Mouse (Mus musculus) midbrain, embryonic 16.5 days (tissue): ENCODE results near the gene Cdyl2. TPM values are rescaled to one million over a fixed set of nuclear protein-coding genes. Genes with fewer than 3 reads are reported as not detected.

ENCODE experiments used
- ATAC-seq: fragments of 200-750 bp; cut with Nextera tagmentation; 2 replicates; pipeline ENCODE4 v1.8.0; 2017; ENCODE audit warnings: moderate TSS enrichment
- H3K27ac ChIP-seq: fragments of 300-500 bp; sonication (generic); 2 replicates; pipeline ENCODE4 v1.5.1; 2014; ENCODE audit warnings: mild to moderate bottlenecking, low read length, mixed read lengths
- H3K27me3 ChIP-seq: fragments of 300-500 bp; sonication (generic); 2 replicates; pipeline ENCODE4 v1.6.1; 2014; ENCODE audit warnings: low read depth, low read length, mixed read lengths; ENCODE audit not compliant: control insufficient read depth, insufficient read depth
- H3K36me3 ChIP-seq: fragments of 300-500 bp; sonication (generic); 2 replicates; pipeline ENCODE4 v1.6.1; 2014; ENCODE audit warnings: mild to moderate bottlenecking, low read length, moderate library complexity, mixed read lengths; ENCODE audit not compliant: control insufficient read depth, insufficient read depth
- H3K4me1 ChIP-seq: fragments of 300-500 bp; sonication (generic); 2 replicates; pipeline ENCODE4 v1.6.1; 2014; ENCODE audit warnings: mild to moderate bottlenecking, low read length, mixed read lengths; ENCODE audit not compliant: control insufficient read depth, insufficient read depth
- H3K4me2 ChIP-seq: fragments of 300-500 bp; sonication (generic); 2 replicates; pipeline ENCODE4 v1.6.1; 2014; ENCODE audit warnings: mild to moderate bottlenecking, low read length, mixed read lengths
- H3K4me3 ChIP-seq: fragments of 300-500 bp; sonication (generic); 2 replicates; pipeline ENCODE4 v1.5.1; 2014; ENCODE audit warnings: low read depth, mild to moderate bottlenecking, low read length, moderate library complexity, mixed read lengths
- H3K9ac ChIP-seq: fragments of 300-500 bp; sonication (generic); 2 replicates; pipeline ENCODE4 v1.6.1; 2014; ENCODE audit warnings: low read depth, low read length, mixed read lengths
- H3K9me3 ChIP-seq: fragments of 300-500 bp; sonication (generic); replicated peaks from 2 replicates; pipeline ENCODE4 v1.6.1; 2014; ENCODE audit warnings: mild to moderate bottlenecking, low read length, mixed read lengths; ENCODE audit not compliant: control insufficient read depth, poor library complexity, severe bottlenecking
- WGBS: fragments of 180-500 bp; shearing (Covaris S2); extraction: QIAGEN DNeasy Blood & Tissue Kit; methylation state at CpG from one replicate; pipeline ENCODE4 v1.1.7; 2014; 5-methylcytosine and 5-hydroxymethylcytosine counted together
- polyA plus RNA-seq: library from polyadenylated mRNA; unstranded; fragments of >200 nt; fragmentation: Nextera tagmentation; extraction: Ambion mirVana; gene quantifications from 2 replicates; pipeline ENCODE4 v1.2.1, GENCODE M21; 2015

Cdyl2 gene
- polyA plus RNA-seq, 1 experiment from 2014 or later, result 13.1 TPM

DNA sequence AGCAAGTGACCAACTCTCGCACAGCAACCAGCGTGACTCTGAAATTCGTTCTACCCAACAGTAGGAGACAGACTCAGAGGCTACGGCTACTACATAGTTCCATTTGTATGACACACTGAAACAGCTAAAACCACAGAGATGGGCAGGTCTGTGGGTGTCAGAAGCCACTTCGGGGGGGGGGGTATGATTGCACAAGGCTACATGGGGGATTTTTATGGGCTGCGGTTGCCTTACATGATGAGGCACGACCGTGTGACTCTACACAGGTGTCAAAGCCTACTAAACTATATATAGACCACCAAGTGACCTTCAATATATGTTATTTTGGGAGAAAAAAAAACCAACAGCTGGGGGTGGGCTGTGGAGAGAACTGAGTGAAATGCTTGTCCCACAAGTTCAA is 96.8 kb downstream of the Cdyl2 start:
- no peaks in the 10 kb centered on the region for H3K4me1 ChIP-seq
- H3K4me2 ChIP-seq, result no peak overlapping the region
- H3K9ac ChIP-seq, result no peak overlapping the region
- no peaks in the 10 kb centered on the region for H3K9me3 ChIP-seq
- no peak overlapping the region for H3K4me3 ChIP-seq
- WGBS, result 91% methylated on average over 8 of the region's 8 CpGs
- H3K27me3 ChIP-seq, result no peaks in the 10 kb centered on the region
- no peak overlapping the region for H3K27ac ChIP-seq
- ATAC-seq, result no peak
- H3K36me3 ChIP-seq, result no peaks in the 10 kb centered on the region

DNA sequence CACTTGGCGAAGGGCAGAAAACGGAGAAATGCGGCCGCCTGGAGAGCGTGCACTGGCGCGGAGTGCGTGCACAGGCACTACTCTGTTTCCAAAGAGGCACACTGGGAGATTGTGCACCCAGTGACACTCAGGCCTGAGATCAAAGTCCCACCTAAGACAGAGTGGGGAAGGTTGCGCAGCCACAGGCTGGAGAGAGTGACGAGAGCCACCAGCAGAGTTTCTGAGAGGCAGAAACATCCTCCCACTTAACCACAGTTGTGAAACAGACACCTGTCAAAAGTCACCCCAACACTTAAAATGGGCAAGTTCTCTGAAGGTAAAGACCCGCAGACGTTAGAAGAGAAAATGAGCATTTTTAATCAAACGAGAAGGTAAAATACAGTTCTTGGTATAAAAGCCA is 97.5 kb downstream of the Cdyl2 start:
- no peak for ATAC-seq
- Histone ChIP-seq H3K4me2 (no peak overlapping the region), H3K4me1 (no peaks in the 10 kb centered on the region), H3K27me3 (no peaks in the 10 kb centered on the region), H3K9me3 (no peaks in the 10 kb centered on the region), H3K27ac (no peak overlapping the region), H3K4me3 (no peak overlapping the region), H3K36me3 (no peaks in the 10 kb centered on the region), H3K9ac (no peak overlapping the region)
- 85% methylated on average over 13 of the region's 13 CpGs for WGBS

DNA sequence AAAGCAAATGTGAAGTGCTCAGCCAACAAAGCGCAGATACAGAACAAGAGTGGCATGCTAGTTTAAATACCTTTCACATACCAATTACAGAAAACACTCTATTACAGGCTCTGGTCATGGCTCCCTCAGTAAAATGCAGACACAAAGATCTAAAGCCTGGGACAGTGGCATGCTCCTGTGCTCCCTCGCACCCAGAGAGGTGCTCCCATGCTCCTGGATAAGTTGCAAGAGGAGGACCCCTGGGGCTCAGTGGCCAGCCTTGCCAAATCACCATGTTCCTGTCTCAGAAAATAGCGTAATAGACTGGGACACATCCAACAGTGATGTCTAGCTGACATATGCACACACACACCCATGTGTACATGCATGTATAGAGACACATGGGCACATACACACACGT is 98.4 kb downstream of the Cdyl2 start:
- Histone ChIP-seq H3K36me3 (no peaks in the 10 kb centered on the region), H3K9me3 (no peaks in the 10 kb centered on the region), H3K4me3 (no peak overlapping the region), H3K27me3 (no peaks in the 10 kb centered on the region), H3K4me1 (no peaks in the 10 kb centered on the region), H3K9ac (no peak overlapping the region), H3K27ac (no peak overlapping the region), H3K4me2 (no peak overlapping the region)
- 91% methylated on average over 4 of the region's 4 CpGs for WGBS
- ATAC-seq, result no peak

DNA sequence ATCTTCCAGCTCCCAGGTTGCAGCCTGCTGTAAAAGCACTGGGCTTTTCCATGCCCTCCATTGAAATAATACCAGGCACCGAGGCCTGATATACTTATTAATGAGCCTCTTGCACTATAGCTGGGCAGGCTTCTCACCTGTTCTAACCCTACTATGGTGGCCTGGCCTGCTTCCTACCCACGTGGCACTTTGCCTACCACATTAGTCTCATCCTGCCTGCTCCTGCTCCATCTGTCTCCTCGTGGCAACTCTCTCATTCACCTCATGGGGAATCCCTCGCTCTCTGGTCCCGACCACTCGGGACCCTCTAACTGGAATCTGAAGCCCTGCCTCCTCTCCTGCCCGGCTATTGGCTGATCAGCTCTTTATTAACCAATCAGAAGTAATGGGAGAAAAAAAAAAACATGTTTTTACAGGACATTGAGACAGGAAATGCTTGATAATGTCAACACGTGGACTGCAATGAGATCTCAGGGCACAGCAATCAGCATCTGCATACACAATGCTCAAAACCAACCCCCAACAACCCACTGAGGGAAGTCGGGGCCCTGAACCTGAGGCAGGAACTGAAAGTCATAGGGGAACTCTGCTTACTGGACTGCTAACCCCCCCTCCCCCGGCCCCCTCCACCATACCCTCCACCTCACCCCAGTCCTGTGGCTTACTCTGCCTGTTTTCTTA is 99.2 kb downstream of the Cdyl2 start:
- Histone ChIP-seq H3K4me2 (no peak overlapping the region), H3K36me3 (no peaks in the 10 kb centered on the region), H3K9ac (no peak overlapping the region), H3K27me3 (no peaks in the 10 kb centered on the region), H3K4me3 (no peak overlapping the region), H3K27ac (no peak overlapping the region), H3K9me3 (no peaks in the 10 kb centered on the region), H3K4me1 (no peaks in the 10 kb centered on the region)
- 80% methylated on average over 10 of the region's 10 CpGs for WGBS
- no peak for ATAC-seq

DNA sequence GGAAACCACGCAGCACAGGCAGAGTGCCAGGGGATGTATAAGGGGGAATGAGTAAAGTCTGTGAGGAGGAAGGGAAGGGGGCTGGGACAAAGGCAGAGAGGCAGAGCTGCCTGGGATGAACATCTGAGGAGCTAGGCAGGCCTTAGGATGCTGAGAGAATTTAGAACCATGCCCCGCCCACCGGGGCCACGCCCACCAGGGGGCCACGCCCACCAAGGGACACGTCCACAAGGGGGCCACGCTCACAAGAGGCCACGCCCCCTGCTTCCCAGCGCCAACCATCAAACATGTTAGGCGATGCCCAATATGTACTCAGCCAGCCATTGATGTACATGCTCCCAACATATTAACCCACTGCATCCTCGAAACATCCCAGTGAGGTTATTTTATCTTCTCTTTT is 102.7 kb downstream of the Cdyl2 start:
- H3K36me3 ChIP-seq, result no peaks in the 10 kb centered on the region
- no peak for ATAC-seq
- H3K4me3 ChIP-seq, result no peak overlapping the region
- H3K27ac ChIP-seq, result no peak overlapping the region
- no peaks in the 10 kb centered on the region for H3K4me1 ChIP-seq
- H3K27me3 ChIP-seq, result no peaks in the 10 kb centered on the region
- no peak overlapping the region for H3K4me2 ChIP-seq
- H3K9ac ChIP-seq, result no peak overlapping the region
- 44% methylated on average over 11 of the region's 11 CpGs for WGBS
- H3K9me3 ChIP-seq, result no peaks in the 10 kb centered on the region

DNA sequence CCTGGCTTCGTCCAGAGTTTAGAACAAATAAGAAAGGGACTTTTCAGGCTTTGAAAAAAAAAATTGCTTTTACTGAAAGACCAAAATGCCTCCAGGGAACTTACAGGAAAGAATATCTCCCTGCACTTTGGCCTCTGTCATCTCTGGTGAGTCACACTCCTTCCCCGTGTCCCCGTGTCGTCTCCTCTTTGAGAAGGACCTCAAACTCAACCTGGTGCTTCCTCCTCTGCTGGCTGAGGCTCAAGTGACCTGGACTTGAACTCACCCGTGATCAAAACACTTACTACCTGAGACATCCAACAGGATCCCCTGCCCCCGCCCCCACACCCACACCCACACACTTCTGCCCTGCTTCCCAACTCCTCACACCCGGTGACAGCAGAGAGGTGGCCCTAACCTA is 103.8 kb downstream of the Cdyl2 start:
- H3K4me2 ChIP-seq, result no peak overlapping the region
- H3K27me3 ChIP-seq, result no peaks in the 10 kb centered on the region
- 83% methylated on average over 7 of the region's 7 CpGs for WGBS
- H3K9me3 ChIP-seq, result no peaks in the 10 kb centered on the region
- no peak overlapping the region for H3K9ac ChIP-seq
- H3K4me3 ChIP-seq, result no peak overlapping the region
- ATAC-seq, result no peak
- no peaks in the 10 kb centered on the region for H3K4me1 ChIP-seq
- H3K36me3 ChIP-seq, result no peaks in the 10 kb centered on the region
- no peak overlapping the region for H3K27ac ChIP-seq

DNA sequence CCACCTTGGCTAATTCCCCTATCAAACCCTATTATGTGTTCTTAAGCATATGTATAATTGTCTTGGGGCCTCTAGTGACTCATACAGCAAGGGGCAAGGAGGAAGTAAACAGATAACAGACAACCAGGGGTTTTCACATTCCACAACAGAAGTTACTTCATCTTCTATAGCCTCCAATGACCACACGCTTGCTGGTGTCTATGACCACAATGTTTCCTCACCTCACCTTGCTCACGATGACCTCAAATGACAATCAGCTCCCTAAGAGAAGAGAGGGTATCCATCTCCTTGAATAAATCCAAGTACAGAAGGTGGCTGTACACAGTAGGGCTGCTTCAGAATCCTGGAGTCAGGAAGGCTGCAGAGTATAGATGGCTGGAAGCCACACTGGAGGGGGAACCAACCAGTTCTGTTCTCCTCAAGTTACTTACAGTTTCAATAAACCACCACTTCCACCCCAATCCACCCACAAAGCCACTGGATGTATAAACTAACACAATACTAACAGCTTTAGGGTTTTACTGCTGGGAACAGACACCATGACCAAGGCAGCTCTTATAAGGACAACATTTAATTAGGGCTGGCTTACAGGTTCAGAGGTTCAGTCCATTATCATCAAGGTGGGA is 104.8 kb downstream of the Cdyl2 start:
- no peak for ATAC-seq
- Histone ChIP-seq H3K4me2 (no peak overlapping the region), H3K27ac (no peak overlapping the region), H3K27me3 (no peaks in the 10 kb centered on the region), H3K4me3 (no peak overlapping the region), H3K36me3 (no peaks in the 10 kb centered on the region), H3K4me1 (no peaks in the 10 kb centered on the region), H3K9ac (no peak overlapping the region), H3K9me3 (no peaks in the 10 kb centered on the region)
- WGBS, result 100% methylated on average over 2 of the region's 2 CpGs

DNA sequence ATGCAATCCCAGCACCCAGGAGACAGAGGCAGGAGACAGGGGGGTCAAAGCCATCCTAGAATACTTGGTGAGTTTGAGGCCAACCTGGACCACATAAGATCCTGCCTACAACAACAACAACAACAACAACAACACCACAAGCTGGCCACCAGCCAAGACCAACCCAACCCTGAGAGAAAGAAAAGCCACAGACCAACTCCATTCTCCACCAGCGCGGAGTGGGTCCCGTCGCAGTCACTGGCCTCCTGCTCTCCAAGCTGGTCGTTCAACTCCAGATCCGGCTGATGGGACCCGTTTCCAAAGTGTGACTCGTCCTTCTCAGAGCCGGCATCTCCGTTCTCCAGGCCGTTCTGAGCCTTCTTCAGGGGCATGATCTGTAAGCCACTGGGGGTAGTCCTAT is 109.2 kb downstream of the Cdyl2 start:
- Histone ChIP-seq H3K27ac (no peak overlapping the region), H3K9me3 (no peaks in the 10 kb centered on the region), H3K4me3 (no peak overlapping the region), H3K4me1 (no peaks in the 10 kb centered on the region), H3K4me2 (no peak overlapping the region), H3K36me3 (no peaks in the 10 kb centered on the region), H3K9ac (no peak overlapping the region), H3K27me3 (no peaks in the 10 kb centered on the region)
- WGBS, result 98% methylated on average over 11 of the region's 11 CpGs
- ATAC-seq, result no peak

DNA sequence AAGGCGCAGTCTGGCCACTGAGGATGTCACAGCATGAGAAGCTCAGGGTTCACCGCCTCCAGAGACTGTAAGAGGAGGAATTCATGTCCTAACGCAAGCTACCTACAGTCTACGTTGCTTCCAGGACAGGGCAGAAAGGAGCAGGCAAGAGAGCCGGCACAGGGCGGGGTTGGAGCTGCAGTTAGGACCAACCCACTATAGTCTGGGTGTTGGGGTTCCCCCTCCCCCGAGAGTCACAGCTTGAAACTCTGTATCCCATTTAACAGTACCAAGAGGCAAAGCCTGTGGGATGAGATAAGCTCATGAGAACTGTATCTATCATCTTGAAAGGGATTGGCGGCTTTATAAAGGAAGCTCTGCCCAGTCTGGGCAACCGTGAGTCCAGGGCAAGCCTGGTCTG is 110.5 kb downstream of the Cdyl2 start:
- 76% methylated on average over 9 of the region's 9 CpGs for WGBS
- no peaks in the 10 kb centered on the region for H3K4me1 ChIP-seq
- H3K4me2 ChIP-seq, result no peak overlapping the region
- no peak overlapping the region for H3K27ac ChIP-seq
- no peak for ATAC-seq
- H3K9me3 ChIP-seq, result no peaks in the 10 kb centered on the region
- no peaks in the 10 kb centered on the region for H3K27me3 ChIP-seq
- no peak overlapping the region for H3K4me3 ChIP-seq
- H3K36me3 ChIP-seq, result no peaks in the 10 kb centered on the region
- H3K9ac ChIP-seq, result no peak overlapping the region
